Mouse (Mus musculus) intestine, embryonic 15.5 days (tissue): ENCODE data around the gene Ppil1. TPM values are rescaled to one million over a fixed set of nuclear protein-coding genes. Genes with fewer than 3 reads are reported as not detected.

ENCODE experiments used
- ATAC-seq: fragments of 200-750 bp; cut with Nextera tagmentation; 2 replicates; pipeline ENCODE4 v1.8.0; 2017; ENCODE audit warnings: moderate TSS enrichment, moderate library complexity
- H3K27ac ChIP-seq: fragments of 300-500 bp; sonication (generic); 2 replicates; pipeline ENCODE4 v1.5.1; 2015; ENCODE audit warnings: mild to moderate bottlenecking, inconsistent platforms
- H3K27me3 ChIP-seq: fragments of 300-500 bp; sonication (generic); replicated peaks from 2 replicates; pipeline ENCODE4 v1.6.1; 2015; ENCODE audit warnings: inconsistent platforms
- H3K36me3 ChIP-seq: fragments of 300-500 bp; sonication (generic); 2 replicates; pipeline ENCODE4 v1.6.1; 2015; ENCODE audit warnings: inconsistent platforms
- H3K4me1 ChIP-seq: fragments of 300-500 bp; sonication (generic); replicated peaks from 2 replicates; pipeline ENCODE4 v1.6.1; 2015; ENCODE audit warnings: inconsistent platforms
- H3K4me2 ChIP-seq: fragments of 300-500 bp; sonication (generic); replicated peaks from 2 replicates; pipeline ENCODE4 v1.6.1; 2015; ENCODE audit warnings: mild to moderate bottlenecking, inconsistent platforms
- H3K4me3 ChIP-seq: fragments of 300-500 bp; sonication (generic); replicated peaks from 2 replicates; pipeline ENCODE4 v1.5.1; 2015; ENCODE audit warnings: inconsistent platforms
- H3K9ac ChIP-seq: fragments of 300-500 bp; sonication (generic); 2 replicates; pipeline ENCODE4 v1.6.1; 2015; ENCODE audit warnings: inconsistent platforms
- H3K9me3 ChIP-seq: fragments of 300-500 bp; sonication (generic); 2 replicates; pipeline ENCODE4 v1.6.1; 2016; ENCODE audit warnings: inconsistent platforms
- WGBS: fragments of 180-500 bp; shearing (Covaris S2); methylation state at CpG from one replicate; pipeline ENCODE4 v1.1.7; 2015; 5-methylcytosine and 5-hydroxymethylcytosine counted together
- polyA plus RNA-seq: library from polyadenylated mRNA; unstranded; fragments of >200 nt; fragmentation: Nextera tagmentation; extraction: Ambion mirVana; gene quantifications from 2 replicates; pipeline ENCODE4 v1.2.1, GENCODE M21; 2015

Gene Ppil1
- polyA plus RNA-seq = 154 and 157 TPM in 2 replicates

DNA sequence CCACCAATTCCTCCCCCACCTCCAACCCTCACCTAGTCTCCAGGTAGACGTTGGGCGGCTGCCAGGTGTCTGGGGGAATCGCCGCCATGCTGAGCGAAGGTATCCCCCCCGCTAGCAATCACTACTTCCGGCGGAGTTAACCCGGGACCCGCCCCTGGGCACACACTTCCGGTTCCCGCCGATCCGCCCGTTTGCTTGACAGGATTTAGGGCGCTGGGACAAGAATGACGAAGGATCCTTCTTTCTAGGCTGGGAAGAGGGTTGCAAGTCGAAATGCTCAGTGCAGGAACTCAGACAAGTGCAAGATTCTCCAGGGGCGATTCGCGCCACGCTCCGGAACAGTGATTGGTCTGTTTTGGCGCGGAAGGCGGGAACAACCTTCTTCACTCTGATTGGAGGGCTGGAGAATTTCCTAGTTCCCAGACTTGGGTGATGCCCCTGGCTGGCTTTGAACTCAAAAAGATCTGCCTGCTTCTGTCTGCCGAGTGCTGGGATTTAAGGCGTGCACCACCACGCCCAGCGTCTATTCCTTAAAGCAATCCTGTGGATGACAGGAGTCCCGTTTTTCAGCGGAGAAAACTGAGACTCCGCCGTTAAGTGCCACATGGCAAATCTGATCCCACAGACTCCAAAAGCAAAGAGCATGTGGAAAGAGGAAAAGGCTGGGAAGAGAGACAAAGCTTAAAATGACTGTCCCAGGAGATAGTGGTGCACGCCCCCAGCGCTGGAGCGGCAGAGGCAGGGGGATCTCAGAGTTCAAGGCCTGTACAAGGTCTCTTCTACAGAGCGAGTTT lies at the start of gene Ppil1:
Gene Ppil1, minus strand, starts transcription at position 347 of the 794 bp plus-strand sequence.
- WGBS = 6% methylated on average over 38 of the region's 38 CpGs
- Histone ChIP-seq H3K4me3 (peak within 1 kb of the TSS; percentile 90), H3K27me3 (no peaks in the 10 kb centered on the region), H3K27ac (peak within 1 kb of the TSS; percentile 99), H3K4me1 (peaks cover 31% of the 10 kb centered on the region), H3K9ac (peak within 1 kb of the TSS; percentile 81), H3K9me3 (no peaks in the 10 kb centered on the region), H3K4me2 (peak within 1 kb of the TSS; percentile 74), H3K36me3 (0 out of 2 replicates have a peak, but pooled peaks cover 4% of the 10 kb centered on the region)
- peak; percentile 72 for ATAC-seq

DNA sequence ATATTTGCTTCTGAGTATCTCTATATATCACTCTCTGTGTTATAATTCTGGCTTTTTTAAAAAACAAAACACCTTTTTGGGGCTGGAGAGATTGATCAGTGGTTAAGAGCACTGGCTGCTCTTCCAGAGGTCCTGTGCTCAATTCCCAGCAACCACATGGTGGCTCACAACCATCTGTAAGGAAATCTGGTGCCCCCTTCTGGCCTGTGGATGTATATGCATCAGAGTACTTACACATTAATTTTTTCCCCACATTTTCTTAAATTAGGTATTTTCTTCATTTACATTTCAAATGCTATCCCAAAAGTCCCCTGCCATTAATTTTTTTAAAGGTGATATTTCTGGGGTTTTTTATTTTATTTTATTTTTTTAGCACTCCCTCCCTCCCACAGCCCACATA lies 49.3 kb upstream of the Ppil1 start:
- Histone ChIP-seq H3K27me3 (no peaks in the 10 kb centered on the region), H3K27ac (no peak overlapping the region), H3K9me3 (no peaks in the 10 kb centered on the region), H3K4me2 (no peak overlapping the region), H3K9ac (no peak overlapping the region), H3K36me3 (no peaks in the 10 kb centered on the region), H3K4me3 (no peak overlapping the region), H3K4me1 (no peaks in the 10 kb centered on the region)
- no peak for ATAC-seq

DNA sequence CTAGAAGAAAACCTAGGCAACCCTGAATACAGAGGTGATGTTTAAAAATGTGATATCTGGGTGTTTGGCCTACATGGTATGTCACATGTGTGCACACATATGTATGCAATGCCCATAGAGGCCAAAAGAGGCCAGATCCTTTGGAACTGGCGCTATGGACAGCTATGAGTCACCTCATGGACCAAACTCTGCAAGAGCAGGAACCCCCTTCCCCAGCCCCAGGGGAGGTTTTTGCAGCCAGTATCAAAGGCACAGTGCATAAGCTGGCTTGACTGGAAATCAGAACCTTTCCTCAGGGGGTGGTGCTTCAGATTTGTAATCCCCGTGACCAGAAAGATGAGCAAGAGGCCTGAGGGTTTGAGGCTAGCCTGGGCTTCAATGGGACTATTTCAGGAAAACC lies 48.1 kb upstream of the Ppil1 start:
- Histone ChIP-seq H3K4me2 (no peak overlapping the region), H3K9me3 (no peaks in the 10 kb centered on the region), H3K27ac (no peak overlapping the region), H3K4me1 (no peaks in the 10 kb centered on the region), H3K36me3 (no peaks in the 10 kb centered on the region), H3K9ac (no peak overlapping the region), H3K27me3 (no peaks in the 10 kb centered on the region), H3K4me3 (no peak overlapping the region)
- ATAC-seq = no peak
- WGBS = 90% methylated on average over 2 of the region's 2 CpGs

DNA sequence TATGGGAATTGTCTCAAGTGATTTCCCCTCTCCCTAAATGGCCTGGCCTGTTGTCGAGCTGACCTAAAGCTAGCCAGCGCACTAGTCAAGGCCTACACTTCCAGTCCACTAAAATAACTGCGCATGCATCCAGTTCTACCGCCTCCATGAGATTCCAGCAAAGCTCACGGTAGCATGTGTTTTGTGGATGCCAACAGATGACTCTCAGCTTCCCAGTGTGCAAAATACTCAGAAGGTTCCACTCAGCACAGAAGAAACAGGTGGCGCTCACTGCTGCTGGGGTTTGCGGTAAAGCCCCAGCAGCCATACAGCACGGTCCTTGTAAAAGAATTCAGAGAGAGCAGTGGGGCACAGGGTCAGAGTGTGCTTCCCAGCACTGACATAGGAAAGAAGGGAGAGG lies 47.6 kb upstream of the Ppil1 start:
- Histone ChIP-seq H3K4me2 (no peak overlapping the region), H3K27ac (no peak overlapping the region), H3K4me3 (no peak overlapping the region), H3K4me1 (no peaks in the 10 kb centered on the region), H3K27me3 (no peaks in the 10 kb centered on the region), H3K9me3 (no peaks in the 10 kb centered on the region), H3K36me3 (no peaks in the 10 kb centered on the region), H3K9ac (no peak overlapping the region)
- ATAC-seq = no peak
- 92% methylated on average over 8 of the region's 8 CpGs for WGBS

DNA sequence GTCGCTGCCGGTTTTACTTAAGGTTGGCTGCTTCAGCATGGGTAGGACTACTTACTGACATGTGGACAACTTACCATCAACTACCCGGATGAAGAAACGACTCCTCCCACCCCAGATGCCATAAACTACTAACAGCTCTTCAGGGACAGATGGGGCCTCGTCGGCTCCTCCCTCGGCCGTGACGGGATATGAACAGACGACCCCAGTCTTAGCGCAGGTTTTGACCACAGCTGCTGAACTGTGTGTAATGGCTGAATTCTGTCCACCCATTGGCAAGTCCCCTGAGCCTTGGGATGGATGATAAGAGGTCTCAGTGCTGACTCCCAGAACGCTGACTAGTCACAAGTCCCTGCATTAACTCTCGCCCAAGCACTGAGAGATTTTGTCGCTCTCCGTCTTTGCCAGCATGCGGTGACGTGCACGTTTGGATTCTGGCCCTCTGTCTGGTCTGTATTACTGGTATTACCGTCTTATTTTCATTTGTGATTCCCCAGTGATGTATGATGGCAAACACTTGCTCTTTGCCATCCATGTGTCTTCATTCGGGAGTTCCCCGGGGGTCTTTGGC lies 46.2 kb upstream of the Ppil1 start:
- no peaks in the 10 kb centered on the region for H3K36me3 ChIP-seq
- H3K4me3 ChIP-seq = no peak overlapping the region
- 72% methylated on average over 21 of the region's 21 CpGs for WGBS
- peaks cover 6% of the 10 kb centered on the region for H3K4me1 ChIP-seq
- no peaks in the 10 kb centered on the region for H3K9me3 ChIP-seq
- H3K27ac ChIP-seq = no peak overlapping the region
- no peak overlapping the region for H3K4me2 ChIP-seq
- H3K9ac ChIP-seq = no peak overlapping the region
- ATAC-seq = no peak
- H3K27me3 ChIP-seq = no peaks in the 10 kb centered on the region

DNA sequence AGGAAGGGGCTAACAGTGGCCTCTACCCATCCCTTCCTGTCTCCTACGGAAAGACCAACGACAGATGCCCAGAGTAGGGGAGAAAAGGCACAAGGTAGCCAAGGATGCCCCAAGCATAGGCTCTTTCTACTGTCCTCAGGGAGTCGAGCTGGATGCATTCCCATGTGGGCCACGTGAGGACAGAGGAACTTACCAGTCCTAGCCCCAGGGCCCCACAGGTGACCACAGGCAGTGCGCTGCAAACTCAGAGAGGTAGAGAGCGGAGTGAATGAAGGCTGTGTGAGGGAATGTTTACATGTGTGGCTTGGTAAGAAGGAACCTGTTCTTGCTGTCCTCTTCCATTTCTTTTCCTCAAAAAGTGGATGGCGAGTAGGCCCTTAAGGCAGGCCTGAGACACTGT lies 41.9 kb upstream of the Ppil1 start:
- Histone ChIP-seq H3K27ac (no peak overlapping the region), H3K9me3 (no peaks in the 10 kb centered on the region), H3K9ac (no peak overlapping the region), H3K36me3 (no peaks in the 10 kb centered on the region), H3K4me2 (no peak overlapping the region), H3K27me3 (no peaks in the 10 kb centered on the region), H3K4me1 (peaks cover 18% of the 10 kb centered on the region), H3K4me3 (no peak overlapping the region)
- ATAC-seq = no peak
- 65% methylated on average over 7 of the region's 7 CpGs for WGBS

DNA sequence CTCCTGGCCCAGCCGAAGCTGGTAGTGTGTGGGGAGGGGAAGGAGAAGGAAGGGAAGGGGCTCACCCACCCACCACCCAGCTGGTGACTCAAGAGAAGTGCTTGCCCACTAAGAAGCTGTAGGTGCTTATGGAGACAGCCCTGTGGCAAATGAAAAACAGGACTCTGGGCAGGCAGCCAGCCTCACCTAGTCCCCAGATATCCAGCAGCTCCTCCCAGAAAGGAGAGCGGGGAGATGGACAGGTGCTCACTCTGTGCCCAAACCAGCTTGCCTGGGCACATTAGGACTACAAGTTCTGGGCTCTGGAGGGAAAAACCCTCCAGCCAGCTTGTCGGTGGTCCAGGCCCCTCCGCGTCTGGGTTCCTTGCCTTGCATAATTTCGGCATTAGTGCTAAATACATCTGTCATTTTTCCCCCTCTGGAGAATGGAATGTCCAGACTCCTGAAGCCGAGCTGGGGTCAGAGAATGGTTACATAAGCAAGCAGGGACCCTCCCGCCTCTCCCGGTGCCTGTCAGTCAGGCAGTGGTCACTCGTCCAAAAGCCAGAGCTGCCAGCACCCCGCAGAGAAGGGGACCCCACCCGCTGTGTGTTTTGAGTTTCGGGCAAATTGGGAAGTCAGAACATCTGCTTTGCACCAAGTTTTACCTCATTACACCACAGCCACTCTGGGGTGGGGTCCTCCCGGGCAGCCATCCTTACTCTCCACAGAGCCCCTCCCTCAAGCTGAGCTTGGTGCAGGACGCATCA lies 41.2 kb upstream of the Ppil1 start:
- ATAC-seq = 0 out of 2 replicates have a peak, but pooled peaks have one; percentile 15
- WGBS = 22% methylated on average over 15 of the region's 15 CpGs

DNA sequence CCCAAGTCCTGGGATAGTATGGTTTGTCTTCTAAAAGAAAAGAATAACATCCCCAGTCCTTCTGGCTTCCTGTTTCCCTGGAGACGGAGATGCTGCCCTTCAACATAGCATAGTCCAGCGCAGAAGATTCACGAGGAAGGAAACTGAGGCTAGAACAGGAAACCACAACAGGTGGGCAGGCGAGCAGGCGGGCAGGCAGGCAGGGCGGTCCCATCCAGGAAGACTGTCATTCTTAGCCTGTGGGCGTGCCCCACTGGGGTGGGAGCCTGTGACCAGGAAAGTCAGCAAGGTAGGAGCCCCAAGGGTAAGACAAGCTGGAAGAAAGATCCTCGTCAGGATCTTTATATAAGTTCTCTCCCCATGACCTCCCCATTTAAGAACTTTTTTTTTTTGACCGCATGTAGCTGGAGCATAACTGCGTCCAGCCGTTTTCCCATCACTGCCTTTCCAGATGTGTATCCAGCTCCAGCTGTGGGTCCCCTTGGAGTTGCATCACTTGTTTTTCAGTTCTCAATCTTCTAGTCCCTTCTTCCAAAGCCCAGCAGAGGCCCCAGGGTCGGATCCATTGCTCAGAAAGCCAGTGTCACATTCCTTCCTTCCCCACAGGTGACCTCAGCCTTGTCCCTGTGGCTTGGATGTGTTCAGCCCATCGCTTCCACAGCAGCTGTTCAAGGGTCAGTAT lies 40.5 kb upstream of the Ppil1 start:
- Histone ChIP-seq H3K9ac (no peak overlapping the region), H3K4me2 (no peak overlapping the region), H3K4me1 (peaks cover 18% of the 10 kb centered on the region), H3K36me3 (0 out of 2 replicates have a peak, but pooled peaks cover 9% of the 10 kb centered on the region), H3K4me3 (no peak overlapping the region), H3K27ac (no peak overlapping the region), H3K9me3 (no peaks in the 10 kb centered on the region), H3K27me3 (no peaks in the 10 kb centered on the region)
- no peak for ATAC-seq
- WGBS = 54% methylated on average over 13 of the region's 13 CpGs

More for the DNA sequence above, 41.2 kb upstream of the Ppil1 start:
- 0 out of 2 replicates have a peak, but pooled peaks cover 4% of the 10 kb centered on the region for H3K36me3 ChIP-seq
- no peak overlapping the region for H3K27ac ChIP-seq
- no peak overlapping the region for H3K9ac ChIP-seq
- H3K4me3 ChIP-seq = no peak overlapping the region
- H3K4me2 ChIP-seq = no peak overlapping the region
- no peaks in the 10 kb centered on the region for H3K9me3 ChIP-seq
- no peaks in the 10 kb centered on the region for H3K27me3 ChIP-seq
- H3K4me1 ChIP-seq = peaks cover 18% of the 10 kb centered on the region

DNA sequence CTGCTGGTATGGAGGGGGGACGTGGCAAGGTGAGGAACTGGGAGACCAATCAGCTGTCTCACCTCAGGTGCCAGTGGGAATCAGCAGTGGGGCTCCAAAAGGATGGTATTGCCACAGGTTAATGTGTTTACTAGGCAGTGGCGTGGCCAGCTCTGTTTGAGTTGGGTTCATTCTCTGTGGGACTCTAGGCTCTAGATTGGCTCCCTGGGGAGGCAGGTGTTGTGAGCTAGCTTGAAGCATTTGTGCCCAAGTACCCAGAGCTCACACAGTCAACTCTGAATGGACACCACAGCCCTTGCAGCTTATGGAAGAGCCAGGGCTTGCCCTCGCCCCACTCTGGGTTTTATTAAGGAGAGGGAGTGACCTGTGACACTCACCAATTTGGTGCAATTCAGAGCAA lies 39.9 kb upstream of the Ppil1 start:
- no peak overlapping the region for H3K9ac ChIP-seq
- no peak overlapping the region for H3K27ac ChIP-seq
- no peaks in the 10 kb centered on the region for H3K9me3 ChIP-seq
- H3K27me3 ChIP-seq = no peaks in the 10 kb centered on the region
- no peak for ATAC-seq
- H3K4me3 ChIP-seq = no peak overlapping the region
- no peak overlapping the region for H3K4me2 ChIP-seq
- H3K36me3 ChIP-seq = peaks cover 9% of the 10 kb centered on the region; the same call in 1 of the 2 replicates
- H3K4me1 ChIP-seq = peaks cover 18% of the 10 kb centered on the region
- WGBS = 72% methylated on average over 3 of the region's 3 CpGs

DNA sequence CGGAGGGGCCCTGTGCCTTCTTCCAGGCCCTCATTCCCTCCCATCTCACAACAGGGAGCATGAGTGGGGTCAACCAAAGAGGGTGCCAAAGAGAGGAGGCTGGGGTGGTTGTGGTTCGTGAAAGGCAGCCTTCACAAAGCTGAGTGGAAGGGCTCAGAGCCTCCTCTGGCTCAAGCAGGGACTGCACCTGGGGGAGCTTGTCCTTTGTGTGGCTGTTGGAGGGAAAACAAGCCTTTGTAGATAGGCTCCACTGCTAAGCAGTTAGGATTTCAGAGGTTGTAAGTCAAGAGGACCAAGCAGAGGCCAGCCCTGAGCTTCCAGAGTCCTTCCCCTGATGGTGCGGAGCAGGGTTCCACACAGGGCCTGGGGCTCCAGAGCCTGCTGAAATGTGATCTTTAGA lies 39.1 kb upstream of the Ppil1 start:
- H3K4me3 ChIP-seq = no peak overlapping the region
- no peaks in the 10 kb centered on the region for H3K9me3 ChIP-seq
- H3K9ac ChIP-seq = no peak overlapping the region
- peaks cover 18% of the 10 kb centered on the region for H3K4me1 ChIP-seq
- ATAC-seq = no peak
- peaks cover 9% of the 10 kb centered on the region; the same call in 1 of the 2 replicates for H3K36me3 ChIP-seq
- H3K27me3 ChIP-seq = no peaks in the 10 kb centered on the region
- WGBS = 68% methylated on average over 3 of the region's 3 CpGs
- no peak overlapping the region for H3K4me2 ChIP-seq
- no peak overlapping the region for H3K27ac ChIP-seq

DNA sequence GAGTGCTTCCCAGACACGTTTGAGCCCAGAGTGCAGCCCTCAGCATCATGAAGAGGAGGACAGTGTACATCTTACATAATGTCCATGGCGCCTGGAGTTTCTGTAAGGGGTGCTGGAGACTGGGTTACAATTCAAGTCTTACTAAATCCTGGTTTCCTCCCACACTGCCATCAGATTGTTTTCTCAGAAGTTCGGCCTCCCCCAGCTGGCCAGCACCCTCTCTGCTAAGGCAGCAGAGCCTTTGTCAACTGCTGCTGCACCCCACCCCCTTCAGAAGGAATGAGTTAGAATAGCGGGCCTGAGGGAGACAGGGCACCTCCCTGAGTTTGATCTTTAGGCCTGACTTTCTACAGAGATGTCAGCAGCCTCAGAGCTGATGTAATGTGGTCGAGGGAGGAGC lies 38.2 kb upstream of the Ppil1 start:
- H3K9ac ChIP-seq = no peak overlapping the region
- H3K9me3 ChIP-seq = no peaks in the 10 kb centered on the region
- H3K36me3 ChIP-seq = peaks cover 9% of the 10 kb centered on the region; the same call in 1 of the 2 replicates
- WGBS = 70% methylated on average over 5 of the region's 5 CpGs
- no peak for ATAC-seq
- H3K4me1 ChIP-seq = peaks cover 18% of the 10 kb centered on the region
- no peak overlapping the region for H3K27ac ChIP-seq
- no peaks in the 10 kb centered on the region for H3K27me3 ChIP-seq
- no peak overlapping the region for H3K4me3 ChIP-seq
- no peak overlapping the region for H3K4me2 ChIP-seq

DNA sequence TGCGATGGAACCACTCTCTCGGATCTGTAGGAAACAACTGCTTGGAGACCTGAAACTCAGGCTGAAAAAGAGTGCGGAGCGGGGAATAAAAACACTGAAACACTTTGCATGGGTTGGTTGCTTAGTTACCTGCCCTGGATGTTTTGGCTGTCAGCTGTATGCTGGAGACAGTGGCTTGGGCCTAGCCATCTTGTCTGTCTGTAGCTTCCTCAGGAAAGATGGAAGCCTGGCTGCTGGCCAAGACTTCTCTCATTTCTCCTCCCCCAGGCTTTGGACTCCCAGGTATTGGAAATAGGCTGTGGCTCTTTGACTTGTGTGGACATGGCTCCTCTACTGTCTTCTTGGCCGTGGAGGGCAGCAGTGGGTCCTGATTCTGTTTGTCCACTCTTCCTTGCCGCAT lies 37.4 kb upstream of the Ppil1 start:
- no peaks in the 10 kb centered on the region for H3K27me3 ChIP-seq
- no peak overlapping the region for H3K27ac ChIP-seq
- no peaks in the 10 kb centered on the region for H3K9me3 ChIP-seq
- H3K4me1 ChIP-seq = peaks cover 18% of the 10 kb centered on the region
- no peak overlapping the region for H3K4me3 ChIP-seq
- no peak overlapping the region for H3K4me2 ChIP-seq
- no peak overlapping the region for H3K9ac ChIP-seq
- ATAC-seq = no peak
- 94% methylated on average over 6 of the region's 6 CpGs for WGBS
- H3K36me3 ChIP-seq = peaks cover 9% of the 10 kb centered on the region; the same call in 1 of the 2 replicates
